Mouse (Mus musculus) hindbrain, postnatal 0 days (tissue): Measurements from ENCODE around the gene Bmp6. TPM values are rescaled to one million over a fixed set of nuclear protein-coding genes. Genes with fewer than 3 reads are reported as not detected.
A peak's percentile ranks its signal among the peaks of the same experiment; 100 is the strongest.

Experiments used
- ATAC-seq: fragments of 200-750 bp; cut with Nextera tagmentation; 2 replicates; pipeline ENCODE4 v1.8.0; 2017; ENCODE audit warnings: mild to moderate bottlenecking, moderate TSS enrichment, moderate library complexity
- DNase-seq: peaks from one replicate; pipeline ENCODE4 v3.0.0-alpha.2; 2015; ENCODE audit warnings: low spot score
- H3K27ac ChIP-seq: fragments of 300-500 bp; sonication (generic); 2 replicates; pipeline ENCODE4 v1.5.1; 2014; ENCODE audit warnings: mild to moderate bottlenecking
- H3K27me3 ChIP-seq: fragments of 300-500 bp; sonication (generic); 2 replicates; pipeline ENCODE4 v1.6.1; 2014; ENCODE audit warnings: low read length, mixed read lengths; ENCODE audit not compliant: insufficient read depth
- H3K36me3 ChIP-seq: fragments of 300-500 bp; sonication (generic); 2 replicates; pipeline ENCODE4 v1.6.1; 2014; ENCODE audit warnings: low read length, mixed read lengths; ENCODE audit not compliant: insufficient read depth
- H3K4me1 ChIP-seq: fragments of 300-500 bp; sonication (generic); 2 replicates; pipeline ENCODE4 v1.6.1; 2014; ENCODE audit warnings: antibody characterized with exemption, low read length, mixed read lengths; ENCODE audit not compliant: insufficient read depth
- H3K4me2 ChIP-seq: fragments of 300-500 bp; sonication (generic); 2 replicates; pipeline ENCODE4 v1.6.1; 2014; ENCODE audit warnings: low read depth, mild to moderate bottlenecking, low read length, moderate library complexity, mixed read lengths
- H3K4me3 ChIP-seq: fragments of 300-500 bp; sonication (generic); 2 replicates; pipeline ENCODE4 v1.5.1; 2014; ENCODE audit warnings: low read length
- H3K9ac ChIP-seq: fragments of 300-500 bp; sonication (generic); replicated peaks from 2 replicates; pipeline ENCODE4 v1.6.1; 2014; ENCODE audit warnings: mild to moderate bottlenecking, low read length, moderate library complexity, mixed read lengths
- H3K9me3 ChIP-seq: fragments of 300-500 bp; sonication (generic); 2 replicates; pipeline ENCODE4 v1.6.1; 2016; ENCODE audit warnings: low read length, mixed read lengths
- CTCF ChIP-seq: IDR thresholded peaks from 2 replicates; pipeline ENCODE4 v1.5.1; 2016; ENCODE audit warnings: antibody characterized with exemption, control low read depth, low read depth
- WGBS: fragments of 180-500 bp; shearing (Covaris S2); extraction: QIAGEN DNeasy Blood & Tissue Kit; methylation state at CpG from one replicate; pipeline ENCODE4 v1.1.7; 2014; 5-methylcytosine and 5-hydroxymethylcytosine counted together
- polyA plus RNA-seq: library from polyadenylated mRNA; unstranded; fragments of >200 nt; fragmentation: Nextera tagmentation; extraction: Ambion mirVana; gene quantifications from 2 replicates; pipeline ENCODE4 v1.2.1, GENCODE M21; 2015
- total RNA-seq: library from RNA; depleted of rRNA; stranded (reverse); fragments of >200 nt; gene quantifications from 2 replicates; pipeline ENCODE4 v1.2.3, GENCODE M21; 2014

The Bmp6 gene
- total and polyA plus RNA-seq, 2 experiments from 2014 or later, result 5.2 to 20.9 TPM

- 76% methylated on average over 6 of the region's 6 CpGs for WGBS
- H3K9ac ChIP-seq, result no peak overlapping the region
- no peak overlapping the region for H3K27ac ChIP-seq
- no peak for DNase-seq
- no peaks in the 10 kb centered on the region for H3K4me1 ChIP-seq
- no peaks in the 10 kb centered on the region for H3K27me3 ChIP-seq
- H3K4me2 ChIP-seq, result no peak overlapping the region
- no peak for TF ChIP-seq CTCF
- no peaks in the 10 kb centered on the region for H3K9me3 ChIP-seq
- no peaks in the 10 kb centered on the region for H3K36me3 ChIP-seq
- ATAC-seq, result no peak
- no peak overlapping the region for H3K4me3 ChIP-seq
Observed at GRCm38 (mm10) chr13:38398658-38399057, 53.8 kb downstream of the Bmp6 start.

- H3K4me2 ChIP-seq, result no peak overlapping the region
- H3K9ac ChIP-seq, result no peak overlapping the region
- no peak overlapping the region for H3K27ac ChIP-seq
- no peaks in the 10 kb centered on the region for H3K36me3 ChIP-seq
- WGBS, result 68% methylated on average over 8 of the region's 8 CpGs
- H3K4me3 ChIP-seq, result no peak overlapping the region
- no peaks in the 10 kb centered on the region for H3K4me1 ChIP-seq
- DNase-seq (no peak), ATAC-seq (no peak)
- no peaks in the 10 kb centered on the region for H3K9me3 ChIP-seq
- H3K27me3 ChIP-seq, result no peaks in the 10 kb centered on the region
- no peak for TF ChIP-seq CTCF
Observed at GRCm38 (mm10) chr13:38400662-38401061, 55.8 kb downstream of the Bmp6 start.

GRCm38 (mm10) chr13:38407611-38408315, 62.9 kb downstream of the Bmp6 start:
- peak; percentile 47; the same call in 1 of the 2 replicates for ATAC-seq
- Histone ChIP-seq H3K9ac (no peak overlapping the region), H3K27me3 (no peaks in the 10 kb centered on the region), H3K4me3 (no peak overlapping the region), H3K4me1 (no peaks in the 10 kb centered on the region), H3K4me2 (no peak overlapping the region), H3K9me3 (no peaks in the 10 kb centered on the region), H3K36me3 (no peaks in the 10 kb centered on the region), H3K27ac (no peak overlapping the region; the same call in 1 of the 2 replicates)
- TF ChIP-seq CTCF, result no peak
- WGBS, result 68% methylated on average over 6 of the region's 6 CpGs
- peak; percentile 41 for DNase-seq

GRCm38 (mm10) chr13:38408636-38409035, 63.7 kb downstream of the Bmp6 start:
- Histone ChIP-seq H3K27ac (no peak overlapping the region; the same call in 1 of the 2 replicates), H3K9ac (no peak overlapping the region), H3K36me3 (no peaks in the 10 kb centered on the region), H3K4me3 (no peak overlapping the region), H3K9me3 (no peaks in the 10 kb centered on the region), H3K27me3 (no peaks in the 10 kb centered on the region), H3K4me2 (no peak overlapping the region), H3K4me1 (no peaks in the 10 kb centered on the region)
- 53% methylated on average over 3 of the region's 3 CpGs for WGBS
- ATAC-seq (no peak), DNase-seq (no peak)
- no peak for TF ChIP-seq CTCF

GRCm38 (mm10) chr13:38410322-38410865, 65.5 kb downstream of the Bmp6 start:
- Histone ChIP-seq H3K27me3 (no peaks in the 10 kb centered on the region), H3K4me1 (no peaks in the 10 kb centered on the region), H3K9ac (no peak overlapping the region), H3K36me3 (no peaks in the 10 kb centered on the region), H3K4me2 (peak overlapping the region; percentile 45), H3K4me3 (0 out of 2 replicates have a peak overlapping the region, but pooled peaks have one; percentile 1), H3K27ac (peak overlapping the region; percentile 58), H3K9me3 (no peaks in the 10 kb centered on the region)
- no peak for TF ChIP-seq CTCF
- ATAC-seq, result peak; percentile 68
- DNase-seq, result peak; percentile 74
- WGBS, result 18% methylated on average over 15 of the region's 15 CpGs

- 88% methylated on average over 7 of the region's 7 CpGs for WGBS
- H3K9me3 ChIP-seq, result no peaks in the 10 kb centered on the region
- H3K4me2 ChIP-seq, result no peak overlapping the region
- DNase-seq, result no peak
- no peaks in the 10 kb centered on the region for H3K4me1 ChIP-seq
- no peak overlapping the region for H3K4me3 ChIP-seq
- H3K27me3 ChIP-seq, result no peaks in the 10 kb centered on the region
- no peak overlapping the region for H3K27ac ChIP-seq
- ATAC-seq, result no peak
- no peaks in the 10 kb centered on the region for H3K36me3 ChIP-seq
- TF ChIP-seq CTCF, result no peak
- H3K9ac ChIP-seq, result no peak overlapping the region
Observed at GRCm38 (mm10) chr13:38419781-38420180, 74.9 kb downstream of the Bmp6 start.

GRCm38 (mm10) chr13:38422491-38422890, 77.6 kb downstream of the Bmp6 start:
- H3K9me3 ChIP-seq, result no peaks in the 10 kb centered on the region
- H3K36me3 ChIP-seq, result no peaks in the 10 kb centered on the region
- WGBS, result 80% methylated on average over 5 of the region's 5 CpGs
- no peak overlapping the region for H3K9ac ChIP-seq
- no peaks in the 10 kb centered on the region for H3K27me3 ChIP-seq
- DNase-seq (no peak), ATAC-seq (no peak)
- no peak overlapping the region for H3K27ac ChIP-seq
- H3K4me1 ChIP-seq, result no peaks in the 10 kb centered on the region
- no peak overlapping the region for H3K4me3 ChIP-seq
- TF ChIP-seq CTCF, result no peak
- no peak overlapping the region for H3K4me2 ChIP-seq
